Mouse (Mus musculus) brain, embryonic 14.5 days (tissue): ENCODE measurements around the gene Sapcd1.

Source experiments
- CTCF ChIP-seq: fragments of 200-500 bp; IDR thresholded peaks from 2 replicates; pipeline ENCODE4 v1.5.1; 2012; ENCODE audit warnings: inconsistent platforms, mild to moderate bottlenecking, moderate library complexity, borderline replicate concordance; ENCODE audit not compliant: insufficient read depth, insufficient read length; ENCODE audit errors: extremely low read depth
- POLR2A ChIP-seq: fragments of 200-500 bp; IDR thresholded peaks from 2 replicates; pipeline ENCODE4 v1.6.1; 2012; ENCODE audit warnings: mild to moderate bottlenecking, inconsistent platforms, borderline replicate concordance; ENCODE audit not compliant: poor library complexity, insufficient read depth, insufficient read length, severe bottlenecking; ENCODE audit errors: extremely low read depth

DNA sequence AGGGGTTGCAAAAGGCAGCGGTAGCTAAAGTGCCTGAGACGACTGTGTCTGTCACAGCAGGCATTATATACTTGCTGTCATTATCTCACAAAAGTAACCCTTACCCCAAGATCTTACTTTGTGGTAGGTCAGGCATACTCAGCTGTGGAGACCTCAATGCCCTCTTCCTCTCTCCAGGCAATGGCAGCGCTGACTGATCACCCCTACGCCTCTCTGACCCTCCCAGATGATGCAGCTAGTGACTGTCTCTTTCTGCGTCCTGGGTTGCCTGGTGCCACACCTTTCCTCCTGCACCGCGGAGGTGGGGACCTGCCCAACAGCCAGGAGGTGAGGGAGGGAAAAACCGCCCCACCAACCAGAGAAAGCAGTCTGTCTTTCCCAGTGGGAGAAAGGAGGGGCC, 33.5 kb upstream of the Sapcd1 start:
- TF ChIP-seq CTCF (no peak), POLR2A (no peak)
